Mouse (Mus musculus): ENCODE data around the gene Zmynd8.

GRCm38 (mm10) chr2:165833468-165833867 is 65.3 kb downstream of the Zmynd8 start:
- no peak for TF ChIP-seq CHD2 (IDR thresholded peaks at IDR 0.05; ENCODE audit: low read depth, low read length)
- no peak for TF ChIP-seq ZNF384 (IDR thresholded peaks at IDR 0.05; ENCODE audit: low read depth, low read length)

Data from ES-E14 (cell line).